Mouse (Mus musculus): ENCODE data around the gene Pip5k1c.

DNA sequence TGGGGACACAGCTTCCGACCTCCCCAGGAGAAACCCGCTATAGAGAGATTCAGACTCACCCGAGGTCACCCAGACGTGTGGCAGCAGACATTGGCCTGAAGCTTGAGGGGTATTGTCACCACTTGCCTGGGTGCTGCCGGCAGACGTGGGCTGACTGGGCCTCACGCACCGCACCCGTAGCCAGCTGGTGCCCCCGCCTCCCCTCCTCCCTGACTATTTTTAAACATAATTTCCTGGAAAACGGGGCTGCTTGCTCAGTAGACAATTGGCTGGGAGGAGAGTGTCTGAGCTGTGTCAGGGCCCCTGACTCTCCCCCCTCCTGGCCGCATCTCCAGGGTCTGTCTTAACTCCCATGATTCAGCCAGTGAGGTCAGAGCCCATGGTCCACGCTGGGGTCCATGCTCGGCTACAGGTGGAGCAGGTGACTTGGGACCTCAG lies 10.0 kb downstream of the Pip5k1c start:
- TF ChIP-seq CTCF (conservative IDR thresholded peaks at IDR 0.05; ENCODE audit: insufficient read depth, insufficient read length, low read depth, low read length) (no peak), POLR2A (IDR thresholded peaks at IDR 0.05; ENCODE audit: low read depth, low read length) (no peak)
